Mouse (Mus musculus): ENCODE results near the gene Tfdp2. TPM values are rescaled to one million over a fixed set of nuclear protein-coding genes. Genes with fewer than 3 reads are reported as not detected.

Gene Tfdp2
- polyA plus RNA-seq, 1 experiment from 2014 or later: 100 TPM

DNA sequence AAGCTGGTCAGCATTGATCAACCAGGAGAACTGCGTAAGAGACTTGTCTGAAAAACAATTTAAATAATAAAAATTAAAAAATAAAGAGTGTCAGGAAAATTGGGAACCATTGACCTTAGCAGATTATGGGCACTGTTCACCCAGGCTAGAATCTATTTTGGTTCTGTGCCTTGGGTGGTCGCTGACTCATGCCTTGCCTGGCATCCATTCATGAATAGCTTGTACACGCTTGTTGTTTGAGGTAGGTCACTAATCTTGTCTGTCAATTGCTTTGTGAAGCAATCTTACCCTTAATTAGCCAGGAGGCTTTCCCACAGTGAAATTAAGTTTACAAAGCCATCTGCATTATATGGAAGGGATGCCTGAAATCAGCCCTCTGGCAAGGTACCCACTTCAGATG, 112.7 kb downstream of the Tfdp2 start:
- Histone ChIP-seq H3K4me2 (no peak overlapping the region), H3K9ac (no peak overlapping the region), H3K4me3 (replicated peaks) (no peak overlapping the region), H3K4me1 (replicated peaks) (no peaks in the 10 kb centered on the region), H3K27me3 (no peaks in the 10 kb centered on the region), H3K9me3 (replicated peaks) (no peaks in the 10 kb centered on the region), H3K36me3 (replicated peaks) (peaks cover 95% of the 10 kb centered on the region), H3K27ac (replicated peaks) (no peak overlapping the region)
- WGBS (ENCODE audit: insufficient replicate concordance): 89% methylated on average over 3 of the region's 3 CpGs
- no peak for ATAC-seq (ENCODE audit: insufficient read depth)

DNA sequence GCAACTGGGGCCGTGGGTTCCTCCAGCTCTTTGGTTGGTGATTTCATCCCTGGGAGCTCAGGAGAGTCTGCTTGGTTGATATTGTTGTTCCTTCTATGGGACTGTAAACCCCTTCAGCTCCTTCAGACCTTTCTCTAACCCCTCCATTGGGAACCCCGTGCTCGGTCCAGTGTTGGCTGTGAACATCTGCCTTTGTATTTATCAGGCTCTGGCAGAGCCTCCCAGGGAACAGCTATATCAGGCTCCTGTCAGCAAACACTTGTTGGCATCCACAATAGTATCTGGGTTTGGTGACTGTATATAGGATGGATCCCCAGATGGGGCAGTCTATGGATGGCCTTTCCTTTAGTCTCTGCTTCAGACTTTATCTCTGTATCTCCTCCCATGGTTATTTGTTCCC, 116.0 kb downstream of the Tfdp2 start:
- no peaks in the 10 kb centered on the region for H3K27me3 ChIP-seq
- H3K4me2 ChIP-seq: no peak overlapping the region
- peak; percentile 42 for ATAC-seq (ENCODE audit: insufficient read depth)
- H3K4me1 ChIP-seq (replicated peaks): no peaks in the 10 kb centered on the region
- no peak overlapping the region for H3K4me3 ChIP-seq (replicated peaks)
- H3K36me3 ChIP-seq (replicated peaks): peaks cover 99% of the 10 kb centered on the region
- H3K27ac ChIP-seq (replicated peaks): no peak overlapping the region
- H3K9me3 ChIP-seq (replicated peaks): no peaks in the 10 kb centered on the region
- WGBS (ENCODE audit: insufficient replicate concordance): 74% methylated on average over 3 of the region's 3 CpGs
- H3K9ac ChIP-seq: no peak overlapping the region

DNA sequence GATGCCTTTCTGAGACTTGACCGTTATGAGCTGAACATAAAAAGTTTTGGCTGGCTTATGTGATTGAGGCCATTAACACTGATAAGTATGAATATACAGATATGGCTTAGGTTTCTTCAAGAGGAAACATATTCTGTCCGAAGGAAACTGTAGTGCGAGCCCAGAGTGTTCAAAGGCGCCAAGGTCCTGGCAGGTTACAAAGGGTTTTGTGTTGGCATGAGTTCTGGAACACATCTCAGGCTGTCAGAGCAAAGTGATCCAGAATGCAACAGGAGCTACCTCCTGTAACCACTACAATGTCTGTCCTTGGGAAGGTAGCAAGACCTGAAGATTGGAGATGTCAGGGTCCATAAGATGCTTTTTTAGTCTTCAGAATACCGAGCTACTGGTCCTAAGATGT, 123.3 kb downstream of the Tfdp2 start:
- Histone ChIP-seq H3K4me1 (replicated peaks) (no peaks in the 10 kb centered on the region), H3K36me3 (replicated peaks) (peaks cover 96% of the 10 kb centered on the region)
- no peak for ATAC-seq (ENCODE audit: insufficient read depth)

DNA sequence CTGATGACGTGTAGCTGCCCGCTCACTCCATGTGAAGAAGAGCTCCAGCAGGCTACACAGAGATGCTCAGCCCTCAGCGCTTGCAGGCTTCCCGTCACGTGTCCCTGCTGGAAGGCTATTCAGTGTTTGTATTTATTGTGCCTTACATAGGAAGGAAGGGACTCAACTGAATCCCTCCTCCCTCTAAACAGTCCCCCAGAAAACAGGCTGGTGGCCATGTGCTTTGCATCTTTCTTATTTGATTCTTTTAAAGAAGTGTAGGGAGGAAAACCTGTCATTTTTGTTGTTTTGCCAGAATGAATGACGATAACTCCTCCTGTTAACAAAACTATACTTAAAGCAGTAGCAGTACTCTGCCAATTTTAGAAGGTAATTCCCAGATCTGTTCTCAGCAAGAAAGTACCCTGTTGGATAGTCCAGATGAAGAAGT, 124.5 kb downstream of the Tfdp2 start:
- no peak overlapping the region for H3K27ac ChIP-seq (replicated peaks)
- WGBS (ENCODE audit: insufficient replicate concordance): 90% methylated on average over 6 of the region's 6 CpGs
- H3K9ac ChIP-seq: no peak overlapping the region
- no peaks in the 10 kb centered on the region for H3K9me3 ChIP-seq (replicated peaks)
- H3K4me2 ChIP-seq: no peak overlapping the region
- H3K4me1 ChIP-seq (replicated peaks): no peaks in the 10 kb centered on the region
- no peak for ATAC-seq (ENCODE audit: insufficient read depth)
- H3K36me3 ChIP-seq (replicated peaks): peaks cover 92% of the 10 kb centered on the region
- no peak overlapping the region for H3K4me3 ChIP-seq (replicated peaks)
- H3K27me3 ChIP-seq: no peaks in the 10 kb centered on the region

More for the DNA sequence above, 123.3 kb downstream of the Tfdp2 start:
- no peak overlapping the region for H3K4me3 ChIP-seq (replicated peaks)
- H3K9me3 ChIP-seq (replicated peaks): no peaks in the 10 kb centered on the region
- H3K4me2 ChIP-seq: no peak overlapping the region
- H3K27ac ChIP-seq (replicated peaks): no peak overlapping the region
- 88% methylated on average over 5 of the region's 5 CpGs for WGBS (ENCODE audit: insufficient replicate concordance)
- H3K27me3 ChIP-seq: no peaks in the 10 kb centered on the region
- H3K9ac ChIP-seq: no peak overlapping the region

DNA sequence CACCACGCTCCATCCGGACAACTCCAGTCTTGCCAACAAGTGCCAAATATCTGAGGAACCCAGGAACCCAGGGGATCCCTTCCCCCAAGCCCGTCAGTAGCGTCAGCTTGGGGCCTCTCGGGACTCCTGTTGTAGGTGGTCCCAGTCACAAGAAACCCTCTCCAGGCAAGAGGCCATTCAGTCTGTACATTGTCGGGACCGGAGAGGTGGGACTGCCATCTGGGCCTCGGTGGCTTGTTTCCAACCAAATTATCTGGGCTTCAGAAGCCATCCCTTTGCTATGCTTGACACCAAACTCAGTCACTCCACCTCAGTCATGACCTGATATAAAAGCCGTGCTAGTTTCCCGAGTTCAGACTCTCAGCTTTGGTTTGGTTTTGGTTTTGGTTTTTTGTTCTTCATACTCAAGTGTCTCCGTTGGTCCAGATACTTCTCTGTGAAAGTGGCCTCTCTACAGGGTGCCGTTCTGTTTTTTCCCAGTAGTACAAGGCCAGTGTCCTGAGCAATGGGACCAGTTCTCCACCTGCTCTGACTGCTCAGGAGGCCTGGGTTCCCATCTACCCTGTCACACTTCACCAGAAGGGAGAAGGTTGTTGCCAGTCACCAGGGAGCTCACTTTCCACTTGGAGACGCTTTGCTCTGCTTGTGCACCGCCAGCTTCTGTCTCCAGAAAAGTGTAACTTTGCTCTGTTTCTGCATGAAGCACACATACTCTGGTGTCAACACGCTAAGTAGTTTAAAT, 126.5 kb downstream of the Tfdp2 start:
- Histone ChIP-seq H3K4me3 (replicated peaks) (no peak overlapping the region), H3K9ac (no peak overlapping the region), H3K4me1 (replicated peaks) (no peaks in the 10 kb centered on the region; the same call in 1 of the 2 replicates), H3K27ac (replicated peaks) (no peak overlapping the region), H3K27me3 (no peaks in the 10 kb centered on the region), H3K36me3 (replicated peaks) (peaks cover 72% of the 10 kb centered on the region), H3K4me2 (no peak overlapping the region), H3K9me3 (replicated peaks) (no peaks in the 10 kb centered on the region)
- 90% methylated on average over 15 of the region's 15 CpGs for WGBS (ENCODE audit: insufficient replicate concordance)
- no peak for ATAC-seq (ENCODE audit: insufficient read depth)

DNA sequence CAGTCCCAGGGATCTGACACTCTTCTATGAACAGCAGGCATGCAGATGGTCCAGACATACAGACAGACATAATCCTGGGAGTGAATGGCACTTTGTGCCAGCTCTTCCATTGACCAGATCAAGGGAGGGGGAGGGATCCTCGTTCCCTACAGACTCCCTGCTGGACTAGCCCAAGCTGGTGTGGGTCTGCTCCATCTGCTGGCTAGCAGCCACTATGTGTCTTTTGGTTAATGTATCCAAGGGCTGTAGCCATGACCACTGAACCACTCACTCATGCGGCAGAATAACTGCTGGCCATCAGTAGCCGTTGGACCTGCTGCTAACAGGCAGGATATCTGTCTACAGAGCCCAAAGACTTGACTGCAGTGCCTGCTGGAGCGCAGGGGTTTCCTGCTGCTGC, 128.4 kb downstream of the Tfdp2 start:
- no peaks in the 10 kb centered on the region; the same call in 1 of the 2 replicates for H3K4me1 ChIP-seq (replicated peaks)
- H3K4me2 ChIP-seq: no peak overlapping the region
- H3K9ac ChIP-seq: no peak overlapping the region
- ATAC-seq (ENCODE audit: insufficient read depth): 0 out of 2 replicates have a peak, but pooled peaks have one; percentile 12
- no peaks in the 10 kb centered on the region for H3K9me3 ChIP-seq (replicated peaks)
- WGBS (ENCODE audit: insufficient replicate concordance): 65% methylated on average over 4 of the region's 4 CpGs
- no peaks in the 10 kb centered on the region for H3K27me3 ChIP-seq
- H3K36me3 ChIP-seq (replicated peaks): peaks cover 58% of the 10 kb centered on the region
- H3K4me3 ChIP-seq (replicated peaks): no peak overlapping the region
- no peak overlapping the region for H3K27ac ChIP-seq (replicated peaks)

DNA sequence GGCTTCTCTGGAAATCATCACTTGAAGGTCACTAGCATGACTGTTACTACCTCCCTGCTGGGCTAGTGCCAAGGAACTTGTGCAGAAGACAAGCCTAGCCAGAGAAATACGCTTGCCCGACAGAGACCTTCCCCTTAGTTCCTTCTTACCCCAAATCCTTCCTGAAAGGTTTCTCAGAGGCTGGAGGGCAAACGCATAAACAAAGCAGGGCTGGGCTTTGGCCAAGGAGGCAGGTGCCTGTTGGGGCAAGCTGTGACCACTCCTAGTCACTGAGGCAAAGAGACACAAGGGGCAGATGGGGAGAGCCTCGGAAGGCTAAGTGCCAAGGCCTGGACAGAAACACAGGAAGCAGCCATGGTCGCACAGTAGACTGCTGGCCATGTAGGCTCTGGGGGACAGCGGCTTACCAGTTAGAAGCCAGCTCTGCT, 130.4 kb downstream of the Tfdp2 start:
- Histone ChIP-seq H3K27me3 (no peaks in the 10 kb centered on the region), H3K36me3 (replicated peaks) (peaks cover 50% of the 10 kb centered on the region), H3K4me3 (replicated peaks) (no peak overlapping the region), H3K9me3 (replicated peaks) (no peaks in the 10 kb centered on the region), H3K9ac (no peak overlapping the region), H3K4me2 (no peak overlapping the region), H3K4me1 (replicated peaks) (no peaks in the 10 kb centered on the region; the same call in none of the 2 replicates), H3K27ac (replicated peaks) (peak overlapping the region; percentile 14; the same call in 1 of the 2 replicates)
- no peak for ATAC-seq (ENCODE audit: insufficient read depth)
- 59% methylated on average over 6 of the region's 6 CpGs for WGBS (ENCODE audit: insufficient replicate concordance)

DNA sequence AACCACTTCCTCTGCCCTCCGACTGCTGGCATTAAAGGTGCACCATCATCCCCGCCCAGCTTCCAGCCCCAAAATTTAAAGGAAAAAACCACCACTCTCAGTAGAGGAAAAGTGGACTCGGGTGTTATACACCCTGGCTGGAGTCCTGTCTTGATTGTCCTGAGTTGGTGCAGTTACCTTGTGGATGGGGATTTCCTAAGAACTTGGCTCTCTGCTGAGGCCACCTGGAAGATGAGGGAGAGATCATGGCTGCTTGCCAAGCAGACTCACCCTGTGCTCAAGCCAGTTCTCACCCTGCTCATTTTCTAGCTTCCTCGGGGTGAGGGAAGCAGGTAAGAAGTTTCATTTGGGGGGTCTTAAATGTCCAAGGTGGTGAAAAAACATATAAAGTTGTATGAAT, 132.2 kb downstream of the Tfdp2 start:
- Histone ChIP-seq H3K36me3 (replicated peaks) (peaks cover 45% of the 10 kb centered on the region), H3K27ac (replicated peaks) (no peak overlapping the region), H3K4me1 (replicated peaks) (no peaks in the 10 kb centered on the region; the same call in none of the 2 replicates), H3K4me3 (replicated peaks) (no peak overlapping the region), H3K4me2 (no peak overlapping the region), H3K9me3 (replicated peaks) (no peaks in the 10 kb centered on the region), H3K27me3 (no peaks in the 10 kb centered on the region), H3K9ac (no peak overlapping the region)
- 75% methylated on average over 4 of the region's 4 CpGs for WGBS (ENCODE audit: insufficient replicate concordance)
- no peak for ATAC-seq (ENCODE audit: insufficient read depth)

DNA sequence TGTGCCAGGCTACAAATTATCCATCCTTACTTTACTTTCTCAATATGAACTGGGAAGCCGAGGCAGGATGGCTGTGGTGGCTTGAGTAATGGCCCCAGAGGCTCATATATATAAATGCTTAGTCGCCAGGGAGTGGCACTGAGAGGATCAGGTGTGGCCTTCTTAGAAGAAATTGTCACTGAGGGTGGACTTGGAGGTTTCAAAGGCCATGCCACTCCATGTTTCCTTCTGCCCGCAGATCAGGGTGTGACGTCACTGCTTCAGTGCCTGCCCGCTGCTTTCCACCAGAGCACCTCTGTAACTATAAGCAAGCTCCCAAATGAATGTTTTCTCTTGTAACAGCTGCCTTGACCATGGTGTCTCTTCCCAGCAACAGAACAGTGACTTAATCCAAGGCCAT, 135.1 kb downstream of the Tfdp2 start:
- Histone ChIP-seq H3K4me2 (no peak overlapping the region), H3K27me3 (no peaks in the 10 kb centered on the region), H3K27ac (replicated peaks) (no peak overlapping the region), H3K4me3 (replicated peaks) (no peak overlapping the region), H3K9me3 (replicated peaks) (no peaks in the 10 kb centered on the region), H3K4me1 (replicated peaks) (no peaks in the 10 kb centered on the region; the same call in none of the 2 replicates), H3K36me3 (replicated peaks) (peaks cover 54% of the 10 kb centered on the region), H3K9ac (no peak overlapping the region)
- ATAC-seq (ENCODE audit: insufficient read depth): no peak
- 87% methylated on average over 5 of the region's 5 CpGs for WGBS (ENCODE audit: insufficient replicate concordance)

DNA sequence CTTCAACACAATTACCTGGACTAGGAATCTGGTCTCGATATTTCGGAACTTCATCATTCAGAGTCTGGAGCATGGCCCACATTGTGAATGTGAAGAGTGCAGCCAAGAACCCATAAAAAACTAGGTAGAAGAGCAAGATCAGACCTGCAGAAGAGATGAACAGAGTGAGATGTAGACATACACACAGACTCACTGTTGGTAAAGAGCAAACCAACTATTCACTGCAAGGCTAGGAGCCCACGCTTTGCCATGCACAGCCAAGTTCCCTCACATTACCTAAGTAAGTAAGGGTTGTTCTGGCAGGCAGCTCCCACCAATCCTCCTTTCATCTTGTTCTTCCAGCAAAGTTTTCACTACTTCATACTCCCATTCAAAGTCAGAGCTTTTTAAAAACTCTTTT, 149.7 kb downstream of the Tfdp2 start:
- Histone ChIP-seq H3K9ac (no peak overlapping the region), H3K4me2 (no peak overlapping the region), H3K27ac (replicated peaks) (no peak overlapping the region), H3K36me3 (replicated peaks) (peaks cover 27% of the 10 kb centered on the region), H3K9me3 (replicated peaks) (no peaks in the 10 kb centered on the region), H3K4me3 (replicated peaks) (no peak overlapping the region), H3K4me1 (replicated peaks) (peaks cover 6% of the 10 kb centered on the region; the same call in 1 of the 2 replicates), H3K27me3 (no peaks in the 10 kb centered on the region)
- WGBS (ENCODE audit: insufficient replicate concordance): 90% methylated on average over 3 of the region's 3 CpGs
- ATAC-seq (ENCODE audit: insufficient read depth): no peak

DNA sequence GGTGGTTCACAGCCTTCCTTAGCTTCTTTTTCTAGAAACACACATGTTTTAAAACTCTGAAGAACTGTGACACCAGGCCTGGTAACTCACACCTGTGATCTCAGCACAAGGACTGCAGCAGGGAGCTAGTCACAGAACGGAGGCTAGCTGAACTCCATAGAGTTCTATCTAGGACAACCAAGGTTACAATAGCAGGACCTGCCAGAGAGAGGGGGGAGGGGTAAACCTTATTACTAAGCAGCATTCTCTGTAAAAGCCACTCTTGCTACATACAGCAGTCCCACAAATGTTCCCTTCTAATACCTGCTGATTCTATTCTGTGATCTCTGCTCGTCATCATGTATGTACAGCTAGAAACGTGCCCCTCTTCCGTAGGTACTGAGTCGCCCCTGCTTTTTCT, 152.8 kb downstream of the Tfdp2 start:
- Histone ChIP-seq H3K27ac (replicated peaks) (no peak overlapping the region), H3K4me3 (replicated peaks) (no peak overlapping the region), H3K36me3 (replicated peaks) (0 out of 2 replicates have a peak, but pooled peaks cover 5% of the 10 kb centered on the region), H3K9ac (no peak overlapping the region), H3K4me1 (replicated peaks) (peaks cover 14% of the 10 kb centered on the region), H3K9me3 (replicated peaks) (no peaks in the 10 kb centered on the region), H3K4me2 (no peak overlapping the region), H3K27me3 (no peaks in the 10 kb centered on the region)
- ATAC-seq (ENCODE audit: insufficient read depth): no peak
- 70% methylated on average over 5 of the region's 5 CpGs for WGBS (ENCODE audit: insufficient replicate concordance)
